Mouse (Mus musculus) mesoderm, embryonic 11.5 days (tissue): ENCODE results near the gene Cpvl.

Experiments used
- DNase-seq: peaks from one replicate; pipeline ENCODE4 v3.0.0-alpha.2; 2012; ENCODE audit warnings: low read depth, low spot score

Cpvl gene

GRCm38 (mm10) chr6:53978571-53978970, at the start of gene Cpvl:
Gene Cpvl, minus strand, starts transcription at chr6:53978671.
- DNase-seq = no peak

GRCm38 (mm10) chr6:54023846-54024245, 45.4 kb upstream of the Cpvl start:
- no peak for DNase-seq

- no peak for DNase-seq
Measured at GRCm38 (mm10) chr6:54021123-54021789, 42.8 kb upstream of the Cpvl start.

- no peak for DNase-seq
Measured at GRCm38 (mm10) chr6:54018861-54019260, 40.4 kb upstream of the Cpvl start.

GRCm38 (mm10) chr6:54018038-54018437, 39.6 kb upstream of the Cpvl start:
- DNase-seq = peak; percentile 47

- DNase-seq = no peak
Measured at GRCm38 (mm10) chr6:54012163-54012562, 33.7 kb upstream of the Cpvl start.

GRCm38 (mm10) chr6:54010362-54010761, 31.9 kb upstream of the Cpvl start:
- no peak for DNase-seq

- no peak for DNase-seq
Measured at GRCm38 (mm10) chr6:54009293-54009692, 30.8 kb upstream of the Cpvl start.

GRCm38 (mm10) chr6:54008448-54009120, 30.1 kb upstream of the Cpvl start:
- no peak for DNase-seq

- DNase-seq = no peak
Measured at GRCm38 (mm10) chr6:54005302-54005701, 26.8 kb upstream of the Cpvl start.

- no peak for DNase-seq
Measured at GRCm38 (mm10) chr6:53996226-53996955, 17.9 kb upstream of the Cpvl start.

GRCm38 (mm10) chr6:53995519-53995918, 17.0 kb upstream of the Cpvl start:
- DNase-seq = no peak

- no peak for DNase-seq
Measured at GRCm38 (mm10) chr6:53992386-53992785, 13.9 kb upstream of the Cpvl start.

GRCm38 (mm10) chr6:53987235-53987634, 8.8 kb upstream of the Cpvl start:
- no peak for DNase-seq

- no peak for DNase-seq
Measured at GRCm38 (mm10) chr6:53986273-53986985, 8.0 kb upstream of the Cpvl start.

- no peak for DNase-seq
Measured at GRCm38 (mm10) chr6:53983820-53984219, 5.3 kb upstream of the Cpvl start.

GRCm38 (mm10) chr6:53982612-53983011, 4.1 kb upstream of the Cpvl start:
- peak; percentile 71 for DNase-seq

- DNase-seq = no peak
Measured at GRCm38 (mm10) chr6:53982047-53982600, 3.7 kb upstream of the Cpvl start.

GRCm38 (mm10) chr6:53980817-53981480, 2.5 kb upstream of the Cpvl start:
- no peak for DNase-seq

- DNase-seq = no peak
Measured at GRCm38 (mm10) chr6:53974040-53974439, 4.4 kb downstream of the Cpvl start.

- DNase-seq = no peak
Measured at GRCm38 (mm10) chr6:53973468-53973867, 5.0 kb downstream of the Cpvl start.
